Mouse (Mus musculus) intestine, embryonic 14.5 days (tissue): ENCODE data around the gene Erich6b. TPM values are rescaled to one million over a fixed set of nuclear protein-coding genes. Genes with fewer than 3 reads are reported as not detected.

ENCODE experiments used
- ATAC-seq: fragments of 200-750 bp; cut with Nextera tagmentation; replicated peaks from 2 replicates; pipeline ENCODE4 v1.8.0; 2017; ENCODE audit warnings: low read depth, moderate number of reproducible peaks, moderate TSS enrichment, moderate library complexity; ENCODE audit not compliant: low FRiP score, low TSS enrichment
- DNase-seq: peaks from one replicate; pipeline ENCODE4 v3.0.0-alpha.2; 2018; ENCODE audit warnings: low spot score
- H3K27ac ChIP-seq: fragments of 300-500 bp; sonication (generic); 2 replicates; pipeline ENCODE4 v1.5.1; 2014; ENCODE audit warnings: low read depth, mild to moderate bottlenecking, control low read depth
- H3K27me3 ChIP-seq: fragments of 300-500 bp; sonication (generic); replicated peaks from 2 replicates; pipeline ENCODE4 v1.6.1; 2014; ENCODE audit warnings: low read length, control low read depth; ENCODE audit not compliant: control insufficient read depth, insufficient read depth
- H3K36me3 ChIP-seq: fragments of 300-500 bp; sonication (generic); 2 replicates; pipeline ENCODE4 v1.6.1; 2014; ENCODE audit warnings: low read length, control low read depth; ENCODE audit not compliant: control insufficient read depth, insufficient read depth
- H3K4me1 ChIP-seq: fragments of 300-500 bp; sonication (generic); replicated peaks from 2 replicates; pipeline ENCODE4 v1.6.1; 2014; ENCODE audit warnings: low read length, control low read depth, mixed read lengths; ENCODE audit not compliant: control insufficient read depth, insufficient read depth
- H3K4me2 ChIP-seq: fragments of 300-500 bp; sonication (generic); 2 replicates; pipeline ENCODE4 v1.6.1; 2014; ENCODE audit warnings: low read length
- H3K4me3 ChIP-seq: fragments of 300-500 bp; sonication (generic); 2 replicates; pipeline ENCODE4 v1.5.1; 2014; ENCODE audit warnings: low read depth, low read length, control low read depth, mixed read lengths
- H3K9ac ChIP-seq: fragments of 300-500 bp; sonication (generic); 2 replicates; pipeline ENCODE4 v1.6.1; 2014; ENCODE audit warnings: mild to moderate bottlenecking, low read length
- H3K9me3 ChIP-seq: fragments of 300-500 bp; sonication (generic); 2 replicates; pipeline ENCODE4 v1.6.1; 2016; ENCODE audit warnings: low read length, control low read depth; ENCODE audit not compliant: control insufficient read depth
- WGBS: fragments of 180-500 bp; shearing (Covaris S2); extraction: QIAGEN DNeasy Blood & Tissue Kit; methylation state at CpG from one replicate; pipeline ENCODE4 v1.1.7; 2014; 5-methylcytosine and 5-hydroxymethylcytosine counted together
- polyA plus RNA-seq: library from polyadenylated mRNA; unstranded; fragments of >200 nt; fragmentation: Nextera tagmentation; extraction: Ambion mirVana; gene quantifications from 2 replicates; pipeline ENCODE4 v1.2.1, GENCODE M21; 2014

Erich6b gene
- polyA plus RNA-seq, 1 experiment from 2014 or later: not detected

GRCm38 (mm10) chr14:75669085-75669645 lies 27.1 kb downstream of the Erich6b start:
- Histone ChIP-seq H3K27ac (no peak overlapping the region), H3K9me3 (no peaks in the 10 kb centered on the region), H3K4me1 (no peaks in the 10 kb centered on the region), H3K4me2 (no peak overlapping the region), H3K36me3 (no peaks in the 10 kb centered on the region), H3K4me3 (no peak overlapping the region), H3K27me3 (no peaks in the 10 kb centered on the region), H3K9ac (no peak overlapping the region)
- 70% methylated on average over 1 of the region's 1 CpGs for WGBS
- no peak for DNase-seq
- ATAC-seq: no peak

GRCm38 (mm10) chr14:75676316-75676715 lies 34.3 kb downstream of the Erich6b start:
- H3K4me3 ChIP-seq: no peak overlapping the region
- H3K9me3 ChIP-seq: no peaks in the 10 kb centered on the region
- ATAC-seq (no peak), DNase-seq (no peak)
- no peak overlapping the region for H3K9ac ChIP-seq
- WGBS: 58% methylated on average over 6 of the region's 6 CpGs
- no peak overlapping the region for H3K4me2 ChIP-seq
- H3K36me3 ChIP-seq: no peaks in the 10 kb centered on the region
- no peak overlapping the region for H3K27ac ChIP-seq
- H3K27me3 ChIP-seq: no peaks in the 10 kb centered on the region
- H3K4me1 ChIP-seq: no peaks in the 10 kb centered on the region

- no peaks in the 10 kb centered on the region for H3K36me3 ChIP-seq
- H3K4me1 ChIP-seq: no peaks in the 10 kb centered on the region
- H3K4me3 ChIP-seq: no peak overlapping the region
- H3K9ac ChIP-seq: no peak overlapping the region
- H3K4me2 ChIP-seq: no peak overlapping the region
- H3K27ac ChIP-seq: no peak overlapping the region
- no peaks in the 10 kb centered on the region for H3K9me3 ChIP-seq
- WGBS: 96% methylated on average over 2 of the region's 2 CpGs
- ATAC-seq (no peak), DNase-seq (no peak)
- H3K27me3 ChIP-seq: no peaks in the 10 kb centered on the region
Measured at GRCm38 (mm10) chr14:75690428-75690827, 48.4 kb downstream of the Erich6b start.

- Histone ChIP-seq H3K36me3 (peaks cover 2% of the 10 kb centered on the region), H3K9ac (no peak overlapping the region), H3K9me3 (no peaks in the 10 kb centered on the region), H3K4me3 (no peak overlapping the region), H3K27me3 (no peaks in the 10 kb centered on the region), H3K27ac (no peak overlapping the region), H3K4me2 (no peak overlapping the region), H3K4me1 (no peaks in the 10 kb centered on the region)
- 81% methylated on average over 5 of the region's 5 CpGs for WGBS
- no peak for ATAC-seq
- DNase-seq: no peak
Measured at GRCm38 (mm10) chr14:75696096-75696495, 54.0 kb downstream of the Erich6b start.

- Histone ChIP-seq H3K4me1 (no peaks in the 10 kb centered on the region), H3K4me3 (no peak overlapping the region), H3K27me3 (no peaks in the 10 kb centered on the region), H3K4me2 (no peak overlapping the region), H3K9ac (no peak overlapping the region), H3K9me3 (no peaks in the 10 kb centered on the region), H3K27ac (no peak overlapping the region), H3K36me3 (peaks cover 18% of the 10 kb centered on the region)
- ATAC-seq (no peak), DNase-seq (no peak)
- 79% methylated on average over 1 of the region's 1 CpGs for WGBS
Measured at GRCm38 (mm10) chr14:75697928-75698327, 55.9 kb downstream of the Erich6b start.

- no peak overlapping the region for H3K9ac ChIP-seq
- H3K27me3 ChIP-seq: no peaks in the 10 kb centered on the region
- H3K4me2 ChIP-seq: no peak overlapping the region
- H3K27ac ChIP-seq: no peak overlapping the region
- WGBS: 84% methylated on average over 4 of the region's 4 CpGs
- DNase-seq (no peak), ATAC-seq (no peak)
- no peaks in the 10 kb centered on the region for H3K4me1 ChIP-seq
- H3K9me3 ChIP-seq: no peaks in the 10 kb centered on the region
- peaks cover 84% of the 10 kb centered on the region for H3K36me3 ChIP-seq
- no peak overlapping the region for H3K4me3 ChIP-seq
Measured at GRCm38 (mm10) chr14:75706647-75707046, 64.6 kb downstream of the Erich6b start.

- Histone ChIP-seq H3K4me2 (no peak overlapping the region), H3K27me3 (no peaks in the 10 kb centered on the region), H3K9ac (no peak overlapping the region), H3K4me1 (no peaks in the 10 kb centered on the region), H3K36me3 (peaks cover 85% of the 10 kb centered on the region), H3K27ac (no peak overlapping the region), H3K9me3 (no peaks in the 10 kb centered on the region), H3K4me3 (no peak overlapping the region)
- DNase-seq: no peak
- 71% methylated on average over 7 of the region's 7 CpGs for WGBS
- no peak for ATAC-seq
Measured at GRCm38 (mm10) chr14:75707771-75708170, 65.7 kb downstream of the Erich6b start.

GRCm38 (mm10) chr14:75708986-75709385 lies 66.9 kb downstream of the Erich6b start:
- Histone ChIP-seq H3K9me3 (no peaks in the 10 kb centered on the region), H3K27ac (no peak overlapping the region), H3K4me3 (no peak overlapping the region), H3K4me2 (no peak overlapping the region), H3K27me3 (no peaks in the 10 kb centered on the region), H3K36me3 (peaks cover 82% of the 10 kb centered on the region), H3K4me1 (no peaks in the 10 kb centered on the region), H3K9ac (no peak overlapping the region)
- ATAC-seq (no peak), DNase-seq (no peak)
- 82% methylated on average over 1 of the region's 1 CpGs for WGBS

GRCm38 (mm10) chr14:75711731-75712130 lies 69.7 kb downstream of the Erich6b start:
- ATAC-seq (no peak), DNase-seq (no peak)
- 100% methylated on average over 3 of the region's 3 CpGs for WGBS
- no peak overlapping the region for H3K4me3 ChIP-seq
- H3K4me1 ChIP-seq: no peaks in the 10 kb centered on the region
- no peak overlapping the region for H3K27ac ChIP-seq
- no peak overlapping the region for H3K4me2 ChIP-seq
- no peaks in the 10 kb centered on the region for H3K27me3 ChIP-seq
- H3K36me3 ChIP-seq: peaks cover 89% of the 10 kb centered on the region
- H3K9me3 ChIP-seq: no peaks in the 10 kb centered on the region
- no peak overlapping the region for H3K9ac ChIP-seq
